Mouse (Mus musculus) liver, adult 2 months (tissue): ENCODE measurements around the gene H6pd.

Source experiments
- CTCF ChIP-seq: fragments of 200-500 bp; IDR thresholded peaks from 2 replicates; pipeline ENCODE4 v1.5.1; 2011; ENCODE audit warnings: low read depth, low read length, control low read depth
- POLR2A ChIP-seq: fragments of 200-500 bp; IDR thresholded peaks from 2 replicates; pipeline ENCODE4 v1.6.1; 2011; ENCODE audit warnings: low read length, control low read depth; ENCODE audit not compliant: insufficient read depth; ENCODE audit errors: extremely low read depth

GRCm38 (mm10) chr4:149956048-149956447 is 52.8 kb downstream of the H6pd start:
- TF ChIP-seq CTCF (no peak), POLR2A (no peak)
